Mouse (Mus musculus) macrophage (primary cell): ENCODE data around the gene Pcsk4. TPM values are rescaled to one million over a fixed set of nuclear protein-coding genes. Genes with fewer than 3 reads are reported as not detected.

ENCODE experiments used
- H3K27ac ChIP-seq: fragments of 350-480 bp; formaldehyde crosslinking; 2 replicates; pipeline ENCODE4 v1.9.0; 2021
- H3K36me3 ChIP-seq: fragments of 350-480 bp; formaldehyde crosslinking; 2 replicates; pipeline ENCODE4 v1.9.0; 2021; ENCODE audit errors: inconsistent target
- H3K4me3 ChIP-seq: fragments of 350-480 bp; formaldehyde crosslinking; 2 replicates; pipeline ENCODE4 v1.9.0; 2021; ENCODE audit errors: inconsistent target
- H3K79me2 ChIP-seq: fragments of 350-480 bp; formaldehyde crosslinking; 2 replicates; pipeline ENCODE4 v1.9.0; 2021; ENCODE audit errors: inconsistent target
- WGBS: methylation state at CpG from one replicate; pipeline ENCODE4 v1.1.7; 2026; ENCODE audit warnings: inconsistent platforms; ENCODE audit not compliant: missing documents; 5-methylcytosine and 5-hydroxymethylcytosine counted together
- polyA plus RNA-seq: library from polyadenylated mRNA; stranded (reverse); fragments of 250-400 nt; gene quantifications from 3 replicates; pipeline ENCODE4 v1.2.4, GENCODE M21; 2018; ENCODE audit warnings: inconsistent platforms
- total RNA-seq, 78 experiments: library from RNA; depleted of rRNA; stranded (reverse); fragments of 250-400 nt; gene quantifications; 1 replicate in 9 of 78; 2 replicates in 24 of 78; 3 replicates in 43 of 78; 4 replicates in 2 of 78; pipeline ENCODE4 v1.2.4; 2018; ENCODE audit warnings: inconsistent platforms in 56 of 78

Gene Pcsk4
- total RNA-seq (2018; cell fraction: chromatin; rRNA removed), result 1 to 10 TPM in 5 of 26 experiments, under 1 TPM in 12, not detected in 9; 0.44 to 2.4 (median 0.81) TPM
- under 1 TPM in 25 of 26 experiments, not detected in 1; 0.12 to 0.75 (median 0.44) TPM for total RNA-seq (2018; cell fraction: cytosol; rRNA removed)
- total RNA-seq (2018; cell fraction: nucleus; rRNA removed), result 1 to 10 TPM in 9 of 26 experiments, under 1 TPM in 11, not detected in 6; 0.31 to 5.3 (median 0.90) TPM
- polyA plus RNA-seq, result 0.36 to 0.99 TPM (median 0.64 TPM) in 3 replicates

GRCm38 (mm10) chr10:80329273-80330081 is at the start of gene Pcsk4, which contains the start of gene Reep6:
TSS of gene Pcsk4 (minus strand) at chr10:80329498.
TSS of gene Reep6 (plus strand) at chr10:80329953.
- Histone ChIP-seq H3K36me3 (no peaks in the 10 kb centered on the region), H3K79me2 (no peaks in the 10 kb centered on the region), H3K27ac (no peak within 1 kb of the TSS), H3K4me3 (no peak within 1 kb of the TSS)
- 11% methylated on average over 34 of the region's 36 CpGs for WGBS

GRCm38 (mm10) chr10:80377716-80378115 is 48.4 kb upstream of the Pcsk4 start:
- no peak overlapping the region for H3K4me3 ChIP-seq
- WGBS, result 55% methylated on average over 10 of the region's 10 CpGs
- H3K27ac ChIP-seq, result no peak overlapping the region
- no peaks in the 10 kb centered on the region for H3K79me2 ChIP-seq
- H3K36me3 ChIP-seq, result no peaks in the 10 kb centered on the region

- Histone ChIP-seq H3K27ac (no peak overlapping the region), H3K79me2 (no peaks in the 10 kb centered on the region), H3K4me3 (no peak overlapping the region), H3K36me3 (no peaks in the 10 kb centered on the region)
- WGBS, result 0% methylated on average over 7 of the region's 7 CpGs
Observed at GRCm38 (mm10) chr10:80376160-80376559, 46.9 kb upstream of the Pcsk4 start.

DNA sequence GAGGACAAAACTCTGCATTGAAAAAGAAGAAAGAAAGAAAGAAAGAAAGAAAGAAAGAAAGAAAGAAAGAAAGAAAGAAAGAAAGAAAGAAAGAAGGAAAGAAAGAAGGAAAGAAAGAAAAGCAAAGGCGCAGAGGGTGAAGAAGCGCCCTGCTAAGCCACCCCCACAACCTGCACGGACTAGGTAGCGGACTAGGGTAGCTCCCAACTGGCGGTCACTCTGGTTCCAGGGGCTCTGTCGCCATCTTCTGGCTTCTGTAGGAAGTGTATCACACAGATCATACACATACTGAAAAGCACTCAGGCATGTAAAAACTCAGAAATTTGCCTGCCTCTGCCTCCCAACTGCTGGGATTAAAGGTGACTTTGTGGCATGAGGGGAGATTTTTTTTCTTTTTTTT is 44.8 kb upstream of the Pcsk4 start:
- H3K36me3 ChIP-seq, result no peaks in the 10 kb centered on the region
- no peak overlapping the region for H3K4me3 ChIP-seq
- WGBS, result 40% methylated on average over 5 of the region's 6 CpGs
- H3K27ac ChIP-seq, result no peak overlapping the region
- no peaks in the 10 kb centered on the region for H3K79me2 ChIP-seq

DNA sequence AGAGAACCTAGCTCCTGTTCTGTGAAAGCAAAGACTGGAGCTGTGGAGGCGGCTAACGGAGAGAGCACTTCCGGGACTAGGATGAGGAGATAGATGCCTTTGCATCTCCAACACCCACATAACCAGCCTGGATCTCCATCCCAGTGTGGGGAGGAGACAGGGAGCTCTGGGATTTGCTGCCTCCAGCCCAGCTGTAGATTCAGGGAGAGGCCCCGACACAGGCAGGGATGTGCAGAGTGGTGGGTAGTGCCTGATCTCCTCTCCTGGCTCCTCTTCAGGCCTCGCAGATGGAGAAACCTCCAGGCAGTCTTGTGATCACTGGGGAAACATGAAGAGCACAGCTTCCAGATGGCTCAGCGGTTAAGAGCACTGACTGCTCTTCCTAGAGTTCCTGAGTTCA is 43.4 kb upstream of the Pcsk4 start:
- H3K36me3 ChIP-seq, result no peaks in the 10 kb centered on the region
- 92% methylated on average over 6 of the region's 6 CpGs for WGBS
- H3K79me2 ChIP-seq, result no peaks in the 10 kb centered on the region
- H3K4me3 ChIP-seq, result no peak overlapping the region
- no peak overlapping the region for H3K27ac ChIP-seq

DNA sequence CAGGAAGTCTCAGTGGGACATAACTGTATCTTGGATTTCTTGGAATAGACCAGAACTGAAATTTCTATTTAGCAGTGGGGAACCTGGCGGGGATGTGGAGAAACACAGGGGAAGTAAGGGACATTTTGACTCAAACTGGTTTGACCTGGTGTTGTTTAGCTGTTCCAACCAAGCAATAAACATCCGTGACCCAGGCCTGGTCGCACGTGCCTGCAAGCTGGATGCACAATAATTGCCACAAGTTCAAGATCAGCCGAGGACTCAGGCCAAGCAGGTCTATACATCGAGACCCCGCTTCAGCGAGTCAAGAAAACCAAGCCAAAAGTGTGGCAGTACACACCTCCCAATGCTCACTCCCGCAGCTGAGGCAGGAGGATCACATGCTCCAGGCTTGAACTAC is 42.7 kb upstream of the Pcsk4 start:
- H3K27ac ChIP-seq, result no peak overlapping the region
- H3K79me2 ChIP-seq, result no peaks in the 10 kb centered on the region
- H3K36me3 ChIP-seq, result no peaks in the 10 kb centered on the region
- H3K4me3 ChIP-seq, result no peak overlapping the region
- WGBS, result 73% methylated on average over 9 of the region's 9 CpGs

DNA sequence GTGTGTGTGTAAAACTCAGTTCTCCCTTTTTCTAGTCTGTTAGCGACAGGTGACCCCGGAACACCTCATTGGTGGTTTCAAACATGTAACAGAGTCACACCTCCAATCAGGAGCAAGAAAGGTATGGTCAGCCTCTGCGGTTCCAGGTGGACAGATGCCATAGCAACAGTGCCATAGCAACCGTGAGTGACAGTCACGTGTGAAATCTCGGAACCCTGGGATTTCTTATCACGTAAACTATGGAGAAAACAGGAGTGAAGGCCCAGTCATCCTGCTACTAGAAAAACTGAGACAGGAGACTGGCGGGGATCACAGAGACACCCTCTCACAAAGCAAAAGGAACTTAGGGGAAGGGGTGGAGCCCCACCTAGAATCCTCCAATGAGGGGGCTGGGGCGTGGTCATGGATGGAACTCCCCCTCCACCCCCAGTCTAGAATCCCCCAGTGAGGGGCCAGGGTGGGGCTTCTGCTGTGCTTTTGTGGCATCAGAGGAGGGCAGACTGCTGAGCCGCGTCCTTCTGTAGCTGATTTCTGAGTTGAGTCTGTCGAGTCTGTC is 42.2 kb upstream of the Pcsk4 start:
- Histone ChIP-seq H3K79me2 (no peaks in the 10 kb centered on the region), H3K4me3 (no peak overlapping the region), H3K27ac (no peak overlapping the region), H3K36me3 (no peaks in the 10 kb centered on the region)
- WGBS, result 9% methylated on average over 12 of the region's 12 CpGs

DNA sequence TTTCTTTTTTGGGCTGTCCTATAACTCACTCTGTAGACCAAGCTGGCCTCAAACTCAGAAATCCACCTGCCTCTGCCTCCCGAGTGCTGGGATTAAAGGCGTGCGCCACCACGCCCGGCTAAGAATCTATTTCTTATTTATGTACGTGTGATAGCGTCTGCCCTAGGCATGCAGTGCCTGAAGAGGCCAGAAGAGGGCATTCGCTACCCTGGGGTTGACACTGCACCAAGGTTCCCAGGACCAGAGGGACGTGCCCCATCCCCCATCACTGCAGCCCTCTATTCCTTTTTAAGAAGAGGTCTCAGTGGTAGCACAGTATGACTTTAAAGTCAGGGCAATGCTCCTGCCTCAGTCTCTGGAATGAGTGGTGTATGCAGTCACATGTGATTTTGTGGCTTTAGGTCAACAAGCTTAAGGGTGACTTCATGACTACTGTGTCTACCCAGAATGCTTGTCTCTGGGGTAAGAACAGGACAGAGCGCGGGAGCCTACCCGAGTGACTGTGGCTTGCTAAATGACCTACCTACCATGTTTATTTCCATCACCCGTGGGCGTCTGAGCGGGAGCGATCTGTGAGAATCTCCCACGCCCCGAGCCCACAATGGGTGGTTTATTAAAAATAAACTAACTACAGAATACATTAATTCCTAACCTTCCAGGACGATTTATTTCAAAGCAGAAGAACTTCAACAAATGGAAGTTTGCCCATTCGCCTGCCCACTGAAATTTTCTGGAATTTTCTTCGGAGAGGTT is 40.9 kb upstream of the Pcsk4 start:
- H3K36me3 ChIP-seq, result no peaks in the 10 kb centered on the region
- no peak overlapping the region for H3K4me3 ChIP-seq
- no peak overlapping the region for H3K27ac ChIP-seq
- no peaks in the 10 kb centered on the region for H3K79me2 ChIP-seq
- WGBS, result 83% methylated on average over 21 of the region's 21 CpGs

- 91% methylated on average over 6 of the region's 6 CpGs for WGBS
- Histone ChIP-seq H3K36me3 (no peaks in the 10 kb centered on the region), H3K79me2 (no peaks in the 10 kb centered on the region), H3K27ac (no peak overlapping the region), H3K4me3 (no peak overlapping the region)
Observed at GRCm38 (mm10) chr10:80368392-80368791, 39.1 kb upstream of the Pcsk4 start.

DNA sequence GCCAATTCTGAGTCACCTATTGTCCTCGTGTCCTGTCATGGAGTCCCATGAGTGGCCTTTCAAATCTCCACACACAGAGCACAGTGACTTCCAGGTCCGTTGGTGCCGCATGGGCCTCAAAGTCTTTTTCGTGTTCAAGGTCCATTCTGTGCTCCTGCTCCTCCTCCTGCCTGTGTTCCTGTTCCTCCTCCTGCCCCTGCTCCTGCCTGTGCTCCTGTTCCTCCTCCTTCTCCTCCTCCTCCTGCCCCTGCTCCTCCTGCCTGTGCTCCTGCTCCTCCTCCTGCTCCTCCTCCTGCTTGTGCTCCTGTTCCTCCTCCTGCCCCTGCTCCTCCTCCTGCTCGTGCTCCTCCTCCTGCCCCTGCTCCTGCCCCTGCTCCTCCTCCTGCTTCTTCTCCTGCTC is 38.7 kb upstream of the Pcsk4 start:
- Histone ChIP-seq H3K36me3 (no peaks in the 10 kb centered on the region), H3K79me2 (no peaks in the 10 kb centered on the region), H3K27ac (no peak overlapping the region), H3K4me3 (no peak overlapping the region)
- WGBS, result 58% methylated on average over 4 of the region's 5 CpGs

GRCm38 (mm10) chr10:80365736-80366135 is 36.4 kb upstream of the Pcsk4 start:
- H3K4me3 ChIP-seq, result no peak overlapping the region
- 81% methylated on average over 6 of the region's 6 CpGs for WGBS
- no peaks in the 10 kb centered on the region for H3K79me2 ChIP-seq
- no peak overlapping the region for H3K27ac ChIP-seq
- no peaks in the 10 kb centered on the region for H3K36me3 ChIP-seq

DNA sequence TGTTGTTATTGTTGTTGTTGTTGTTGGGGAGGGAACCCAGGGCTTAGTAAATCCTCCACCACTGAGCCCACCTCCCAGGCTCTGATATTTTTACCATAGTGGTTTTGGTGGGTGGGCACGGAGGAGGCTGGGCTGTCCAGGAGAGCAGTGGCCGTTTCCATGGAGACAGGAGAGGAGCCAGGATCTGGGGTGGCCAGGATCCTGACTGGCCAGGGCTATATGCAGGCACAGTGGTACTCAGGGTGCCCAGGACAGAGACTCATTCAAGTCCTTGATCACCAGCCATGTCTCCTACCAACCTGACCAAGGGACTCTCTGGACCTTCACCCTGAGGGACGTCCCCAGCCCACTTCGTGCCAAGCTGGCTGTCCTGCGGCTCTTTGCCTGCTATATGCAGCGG is 34.4 kb upstream of the Pcsk4 start:
- WGBS, result 57% methylated on average over 6 of the region's 6 CpGs
- Histone ChIP-seq H3K79me2 (no peaks in the 10 kb centered on the region), H3K4me3 (no peak overlapping the region), H3K27ac (no peak overlapping the region), H3K36me3 (no peaks in the 10 kb centered on the region)

- H3K79me2 ChIP-seq, result no peaks in the 10 kb centered on the region
- 8% methylated on average over 30 of the region's 31 CpGs for WGBS
- H3K36me3 ChIP-seq, result no peaks in the 10 kb centered on the region
- no peak overlapping the region for H3K27ac ChIP-seq
- H3K4me3 ChIP-seq, result no peak overlapping the region
Observed at GRCm38 (mm10) chr10:80357994-80358639, 28.8 kb upstream of the Pcsk4 start.

GRCm38 (mm10) chr10:80357336-80357735 is 28.0 kb upstream of the Pcsk4 start:
- Histone ChIP-seq H3K36me3 (no peaks in the 10 kb centered on the region), H3K4me3 (no peak overlapping the region), H3K27ac (no peak overlapping the region), H3K79me2 (no peaks in the 10 kb centered on the region)
- 32% methylated on average over 7 of the region's 7 CpGs for WGBS
